Mouse (Mus musculus) heart, adult 2 months (tissue): ENCODE measurements around the gene Slc7a1.

ENCODE experiments used
- CTCF ChIP-seq: fragments of 200-600 bp; IDR thresholded peaks from 2 replicates; pipeline ENCODE4 v1.8.1; 2022; ENCODE audit warnings: antibody characterized with exemption, mild to moderate bottlenecking, moderate library complexity
- EP300 ChIP-seq: fragments of 200-500 bp; IDR thresholded peaks from 2 replicates; pipeline ENCODE4 v1.6.1; 2011; ENCODE audit warnings: low read depth, low read length, control low read depth; ENCODE audit not compliant: insufficient read depth
- POLR2A ChIP-seq: fragments of 200-500 bp; IDR thresholded peaks from 2 replicates; pipeline ENCODE4 v1.6.1; 2011; ENCODE audit warnings: mild to moderate bottlenecking, low read depth, low read length, control low read depth; ENCODE audit not compliant: insufficient read depth

DNA sequence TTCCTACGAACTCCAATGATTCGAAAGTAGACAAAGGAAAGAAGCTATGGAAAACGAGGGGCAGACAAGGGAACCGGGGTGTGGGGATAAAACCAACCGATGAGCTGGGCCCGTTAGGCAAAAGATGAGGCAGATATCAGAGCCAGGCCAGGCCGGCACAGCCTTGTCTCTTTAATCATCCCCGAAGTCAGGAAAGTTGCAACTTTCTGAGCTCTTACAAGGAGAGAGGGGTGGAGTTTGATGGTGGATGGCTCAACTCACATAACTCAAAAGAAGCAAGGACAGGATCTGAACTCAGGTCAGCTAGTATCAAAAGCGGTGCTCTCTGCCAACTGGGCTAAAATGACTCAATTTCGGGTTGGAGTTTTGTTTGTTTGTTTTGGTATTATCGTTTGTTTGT lies 40.6 kb downstream of the Slc7a1 start:
- TF ChIP-seq POLR2A (no peak), CTCF (no peak), EP300 (no peak)
